Mouse (Mus musculus) myocyte (in vitro differentiated cells): ENCODE results near the gene Gstm7. TPM values are rescaled to one million over a fixed set of nuclear protein-coding genes. Genes with fewer than 3 reads are reported as not detected.
"Not testable (repeated sequence)": the region's sequence is repeated elsewhere in the genome, so short reads cannot be mapped to it uniquely, and the experiment has no call there.

Source experiments
- H3K27me3 ChIP-seq: one replicate; pipeline ENCODE4 v1.6.1; 2011; ENCODE audit not compliant: control insufficient read depth, insufficient read depth, insufficient read length
- H3K36me3 ChIP-seq: one replicate; pipeline ENCODE4 v1.6.1; 2011; ENCODE audit not compliant: control insufficient read depth, insufficient read depth
- H3K4me2 ChIP-seq: one replicate; pipeline ENCODE4 v1.6.1; 2011; ENCODE audit warnings: low read depth, control low read depth
- H3K4me3 ChIP-seq: one replicate; pipeline ENCODE4 v1.5.1; 2011; ENCODE audit warnings: mild to moderate bottlenecking, control low read depth, moderate library complexity
- H3K79me2 ChIP-seq: one replicate; pipeline ENCODE4 v1.6.1; 2011; ENCODE audit not compliant: control insufficient read depth, insufficient read depth
- H3ac ChIP-seq: one replicate; pipeline ENCODE4 v1.6.1; 2011; ENCODE audit not compliant: control insufficient read depth, insufficient read length
- CEBPB ChIP-seq: IDR thresholded peaks from 2 replicates; pipeline ENCODE4 v1.6.1; 2011; ENCODE audit warnings: mild to moderate bottlenecking, moderate library complexity; ENCODE audit not compliant: poor library complexity, insufficient read depth, severe bottlenecking
- E2F4 ChIP-seq: IDR thresholded peaks from one replicate; pipeline ENCODE4 v1.6.1; 2011; ENCODE audit warnings: mild to moderate bottlenecking, control low read depth, moderate library complexity; ENCODE audit not compliant: insufficient read depth
- MAX ChIP-seq: IDR thresholded peaks from one replicate; pipeline ENCODE4 v1.6.1; 2011; ENCODE audit warnings: low read depth, mild to moderate bottlenecking, control low read depth
- MYOD1 ChIP-seq, 3 experiments: IDR thresholded peaks; one replicate each; pipeline ENCODE4 v1.6.1; 2011; ENCODE audit warnings: control low read depth in 2 of 3, low read depth in 2 of 3, mild to moderate bottlenecking in 2 of 3, moderate library complexity in 1 of 3; ENCODE audit not compliant: insufficient read length in 2 of 3, control insufficient read depth in 1 of 3
- MYOG ChIP-seq, 3 experiments: IDR thresholded peaks; one replicate each; pipeline ENCODE4 v1.6.1; 2011; ENCODE audit warnings: control low read depth in 2 of 3, low read depth in 2 of 3, mild to moderate bottlenecking in 2 of 3; ENCODE audit not compliant: insufficient read length in 2 of 3, control insufficient read depth in 1 of 3, insufficient read depth in 1 of 3
- POLR2A ChIP-seq: IDR thresholded peaks from one replicate; pipeline ENCODE4 v1.6.1; 2011; ENCODE audit warnings: low read depth, mild to moderate bottlenecking, control low read depth, moderate library complexity; ENCODE audit not compliant: insufficient read length
- POLR2AphosphoS2 ChIP-seq: IDR thresholded peaks from one replicate; pipeline ENCODE4 v1.6.1; 2011; ENCODE audit warnings: low read depth, control low read depth; ENCODE audit not compliant: insufficient read length
- REST ChIP-seq: IDR thresholded peaks from one replicate; pipeline ENCODE4 v1.6.1; 2011; ENCODE audit warnings: mild to moderate bottlenecking, control low read depth, moderate library complexity; ENCODE audit not compliant: insufficient read depth, insufficient read length
- SRF ChIP-seq: IDR thresholded peaks from one replicate; pipeline ENCODE4 v1.6.1; 2011; ENCODE audit warnings: low read depth; ENCODE audit not compliant: control insufficient read depth, insufficient read length
- TCF12 ChIP-seq: IDR thresholded peaks from one replicate; pipeline ENCODE4 v1.6.1; 2011; ENCODE audit warnings: mild to moderate bottlenecking, control low read depth; ENCODE audit not compliant: poor library complexity, insufficient read depth, severe bottlenecking
- TCF3 ChIP-seq: IDR thresholded peaks from one replicate; pipeline ENCODE4 v1.6.1; 2011; ENCODE audit warnings: low read depth, control low read depth; ENCODE audit not compliant: insufficient read length
- USF1 ChIP-seq: IDR thresholded peaks from one replicate; pipeline ENCODE4 v1.6.1; 2011; ENCODE audit warnings: low read depth, mild to moderate bottlenecking, control low read depth, moderate library complexity
- polyA plus RNA-seq: library from polyadenylated mRNA; unstranded; fragments of >200 nt; fragmentation: generic; extraction: Trizol; gene quantifications from one replicate; pipeline ENCODE4 v1.2.1, GENCODE M21; 2012; ENCODE audit warnings: missing spikeins

Gstm7 gene
- polyA plus RNA-seq, 1 experiment: 0.50 TPM

DNA sequence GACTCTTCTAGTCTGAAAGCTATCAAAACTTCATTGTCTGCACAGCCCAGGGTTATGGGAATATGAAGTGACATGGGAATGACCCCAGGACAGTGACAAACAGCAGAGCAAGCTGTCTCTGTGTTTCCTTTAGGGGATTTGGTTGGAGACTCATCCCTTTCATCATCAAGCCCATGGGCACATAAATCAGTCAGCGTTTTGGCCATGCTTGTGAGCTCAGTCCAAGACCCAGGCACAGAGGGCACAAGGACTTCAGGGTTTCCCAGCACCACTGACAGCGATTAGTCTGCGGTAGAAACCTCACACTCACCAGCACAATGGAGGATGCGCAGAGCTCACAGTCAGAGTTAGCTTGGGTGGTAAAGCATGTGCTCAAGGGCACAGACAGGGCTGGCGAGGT is 22.3 kb upstream of the Gstm7 start:
- H3ac ChIP-seq: no peak overlapping the region
- H3K79me2 ChIP-seq: no peaks in the 10 kb centered on the region
- peaks cover 21% of the 10 kb centered on the region for H3K27me3 ChIP-seq
- H3K36me3 ChIP-seq: no peaks in the 10 kb centered on the region
- TF ChIP-seq POLR2A (no peak), MYOG (IDR thresholded peaks at IDR 0.05; ENCODE audit: control insufficient read depth in 1 of 3, insufficient read depth in 1 of 3, insufficient read length in 2 of 3, low read depth in 2 of 3) (no peak), POLR2AphosphoS2 (no peak), SRF (no peak), E2F4 (no peak), REST (no peak), MAX (no peak), USF1 (no peak), TCF3 (no peak), MYOD1 (IDR thresholded peaks at IDR 0.05; ENCODE audit: control insufficient read depth in 1 of 3, insufficient read length in 2 of 3, low read depth in 2 of 3) (no peak), CEBPB (no peak), TCF12 (no peak)
- no peak overlapping the region for H3K4me3 ChIP-seq
- H3K4me2 ChIP-seq: no peak overlapping the region

DNA sequence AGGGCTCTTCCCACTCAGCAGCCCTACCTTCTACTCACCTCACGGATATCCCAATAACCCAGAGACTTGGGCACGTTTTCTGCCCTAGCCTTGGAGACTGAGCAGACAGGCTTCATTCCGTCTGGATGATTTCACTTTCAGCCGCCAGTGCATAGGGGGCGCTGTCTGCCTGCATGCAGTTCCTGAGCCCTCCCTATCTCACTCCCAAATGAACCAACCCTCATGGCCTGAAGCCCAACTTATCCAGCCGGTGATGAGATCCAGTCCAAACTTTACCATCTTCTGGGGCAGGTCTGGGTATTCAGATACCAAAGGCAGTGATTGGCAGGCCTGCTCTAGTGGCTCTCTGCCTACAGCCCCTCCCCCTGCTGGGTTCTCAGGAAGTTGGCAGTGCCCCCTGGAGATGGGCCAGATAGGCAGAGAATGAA is 21.7 kb upstream of the Gstm7 start:
- Histone ChIP-seq H3K79me2 (no peaks in the 10 kb centered on the region), H3K27me3 (peaks cover 18% of the 10 kb centered on the region), H3K4me3 (no peak overlapping the region), H3K4me2 (no peak overlapping the region), H3K36me3 (no peaks in the 10 kb centered on the region), H3ac (no peak overlapping the region)
- no peak for TF ChIP-seq POLR2A
- no peak for TF ChIP-seq MAX
- TF ChIP-seq POLR2AphosphoS2: no peak
- no peak for TF ChIP-seq CEBPB
- no peak for TF ChIP-seq TCF3
- TF ChIP-seq TCF12: no peak

DNA sequence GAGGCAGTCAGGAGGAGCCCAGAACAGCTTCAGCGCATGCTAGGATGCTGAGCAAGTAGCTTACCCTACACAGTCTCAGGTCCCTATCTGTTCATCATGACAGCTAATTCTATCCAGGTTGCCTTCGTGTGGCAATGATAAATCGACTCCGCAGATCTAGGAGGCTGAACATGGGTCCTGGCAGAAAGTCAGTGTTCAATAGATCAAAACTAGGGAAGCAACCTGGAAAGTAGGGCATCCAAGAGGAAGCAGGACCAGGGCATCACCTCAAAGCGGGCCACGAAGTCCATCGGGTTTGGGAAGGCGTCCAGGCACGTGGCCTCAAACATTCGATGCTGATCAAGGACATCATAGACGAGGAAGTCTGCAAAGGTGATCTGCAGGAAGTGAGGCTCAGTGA is 18.9 kb upstream of the Gstm7 start:
- Histone ChIP-seq H3ac (no peak overlapping the region), H3K79me2 (no peaks in the 10 kb centered on the region), H3K4me2 (no peak overlapping the region), H3K27me3 (peaks cover 7% of the 10 kb centered on the region), H3K4me3 (no peak overlapping the region), H3K36me3 (no peaks in the 10 kb centered on the region)
- TF ChIP-seq MAX (no peak), POLR2AphosphoS2 (no peak), MYOG (IDR thresholded peaks at IDR 0.05; ENCODE audit: control insufficient read depth in 1 of 3, insufficient read depth in 1 of 3, insufficient read length in 2 of 3, low read depth in 2 of 3) (no peak), TCF3 (no peak), E2F4 (no peak)

DNA sequence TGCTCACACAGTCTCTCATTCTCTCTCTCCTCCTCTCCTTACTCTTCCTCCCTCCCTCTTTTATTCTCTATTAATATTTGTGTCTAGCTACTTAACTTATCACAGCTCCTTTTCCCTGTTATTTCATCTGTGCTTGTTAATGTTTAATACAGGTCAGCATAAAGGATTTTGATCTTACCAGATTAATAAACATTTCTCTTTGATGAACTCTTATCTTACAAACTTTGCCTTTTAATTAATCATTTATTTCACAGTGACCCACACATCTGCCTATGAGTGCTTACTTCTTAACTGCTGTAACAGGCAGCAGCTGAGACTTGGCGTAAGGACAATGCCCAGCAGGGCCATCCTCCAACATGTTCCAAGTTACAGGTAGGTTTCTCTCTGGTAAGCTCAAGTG is 17.8 kb upstream of the Gstm7 start:
- not testable (repeated sequence) for H3K4me2 ChIP-seq, H3K27me3 ChIP-seq, H3ac ChIP-seq, H3K79me2 ChIP-seq, H3K36me3 ChIP-seq, H3K4me3 ChIP-seq

DNA sequence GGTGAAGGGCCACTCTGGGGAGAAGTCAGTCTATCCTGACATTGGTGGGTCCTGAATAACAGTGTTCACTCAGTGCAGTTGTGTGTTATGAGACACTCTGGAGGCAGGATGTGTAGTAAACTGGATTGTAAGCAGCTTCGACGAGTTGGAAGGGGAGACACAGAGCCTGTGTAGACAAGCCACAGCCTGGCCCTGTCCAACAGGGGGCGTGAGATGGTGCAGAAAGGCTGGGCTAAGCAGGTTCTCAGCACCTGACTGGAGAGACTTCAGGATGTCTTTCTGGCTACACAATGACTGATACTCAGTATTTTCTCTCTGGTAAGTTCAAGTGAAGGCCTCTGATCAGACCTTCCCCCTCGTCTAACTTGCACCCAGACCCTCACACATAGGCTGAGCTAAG is 14.1 kb upstream of the Gstm7 start:
- TF ChIP-seq CEBPB: no peak
- no peak for TF ChIP-seq MAX
- TF ChIP-seq POLR2AphosphoS2: no peak
- no peak for TF ChIP-seq USF1
- no peak for TF ChIP-seq SRF
- TF ChIP-seq MYOG (IDR thresholded peaks at IDR 0.05; ENCODE audit: control insufficient read depth in 1 of 3, insufficient read depth in 1 of 3, insufficient read length in 2 of 3, low read depth in 2 of 3): no peak
- no peak for TF ChIP-seq POLR2A
- TF ChIP-seq TCF3: no peak
- no peak for TF ChIP-seq REST
- TF ChIP-seq E2F4: no peak
- TF ChIP-seq TCF12: no peak
- no peak for TF ChIP-seq MYOD1 (IDR thresholded peaks at IDR 0.05; ENCODE audit: control insufficient read depth in 1 of 3, insufficient read length in 2 of 3, low read depth in 2 of 3)
- Histone ChIP-seq H3K4me3 (no peak overlapping the region), H3ac (no peak overlapping the region), H3K27me3 (peaks cover 1% of the 10 kb centered on the region), H3K79me2 (no peaks in the 10 kb centered on the region), H3K36me3 (no peaks in the 10 kb centered on the region), H3K4me2 (no peak overlapping the region)
